Mouse (Mus musculus) midbrain, embryonic 14.5 days (tissue): Measurements from ENCODE around the gene Pkp3. TPM values are rescaled to one million over a fixed set of nuclear protein-coding genes. Genes with fewer than 3 reads are reported as not detected.

Experiments used
- ATAC-seq: fragments of 200-750 bp; cut with Nextera tagmentation; 2 replicates; pipeline ENCODE4 v1.8.0; 2017; ENCODE audit warnings: moderate number of reproducible peaks, moderate library complexity; ENCODE audit not compliant: low FRiP score, low TSS enrichment
- DNase-seq: peaks from one replicate; pipeline ENCODE4 v3.0.0-alpha.2; 2015
- H3K27ac ChIP-seq: fragments of 300-500 bp; sonication (generic); replicated peaks from 2 replicates; pipeline ENCODE4 v1.5.1; 2014; ENCODE audit warnings: mild to moderate bottlenecking, low read depth, low read length, moderate library complexity
- H3K27me3 ChIP-seq: fragments of 300-500 bp; sonication (generic); 2 replicates; pipeline ENCODE4 v1.6.1; 2014; ENCODE audit warnings: low read length, control low read depth, mixed read lengths; ENCODE audit not compliant: control insufficient read depth, insufficient read depth
- H3K36me3 ChIP-seq: fragments of 300-500 bp; sonication (generic); 2 replicates; pipeline ENCODE4 v1.6.1; 2014; ENCODE audit warnings: low read length, control low read depth; ENCODE audit not compliant: control insufficient read depth, insufficient read depth
- H3K4me1 ChIP-seq: fragments of 300-500 bp; sonication (generic); 2 replicates; pipeline ENCODE4 v1.6.1; 2014; ENCODE audit warnings: mild to moderate bottlenecking, antibody characterized with exemption, low read length, control low read depth; ENCODE audit not compliant: control insufficient read depth, insufficient read depth
- H3K4me2 ChIP-seq: fragments of 300-500 bp; sonication (generic); 2 replicates; pipeline ENCODE4 v1.6.1; 2014; ENCODE audit warnings: mild to moderate bottlenecking, low read length, moderate library complexity
- H3K4me3 ChIP-seq: fragments of 300-500 bp; sonication (generic); replicated peaks from 2 replicates; pipeline ENCODE4 v1.5.1; 2014; ENCODE audit warnings: low read depth, low read length
- H3K9ac ChIP-seq: fragments of 300-500 bp; sonication (generic); replicated peaks from 2 replicates; pipeline ENCODE4 v1.6.1; 2014; ENCODE audit warnings: mild to moderate bottlenecking, low read length, moderate library complexity
- H3K9me3 ChIP-seq: fragments of 300-500 bp; sonication (generic); 2 replicates; pipeline ENCODE4 v1.6.1; 2016; ENCODE audit warnings: low read length, control low read depth, mixed read lengths; ENCODE audit not compliant: control insufficient read depth
- WGBS: fragments of 180-500 bp; shearing (Covaris S2); extraction: QIAGEN DNeasy Blood & Tissue Kit; methylation state at CpG from one replicate; pipeline ENCODE4 v1.1.7; 2014; 5-methylcytosine and 5-hydroxymethylcytosine counted together
- polyA plus RNA-seq: library from polyadenylated mRNA; unstranded; fragments of >200 nt; fragmentation: Nextera tagmentation; extraction: Ambion mirVana; gene quantifications from 2 replicates; pipeline ENCODE4 v1.2.1, GENCODE M21; 2014

Gene Pkp3
- polyA plus RNA-seq, 1 experiment from 2014 or later: not detected

DNA sequence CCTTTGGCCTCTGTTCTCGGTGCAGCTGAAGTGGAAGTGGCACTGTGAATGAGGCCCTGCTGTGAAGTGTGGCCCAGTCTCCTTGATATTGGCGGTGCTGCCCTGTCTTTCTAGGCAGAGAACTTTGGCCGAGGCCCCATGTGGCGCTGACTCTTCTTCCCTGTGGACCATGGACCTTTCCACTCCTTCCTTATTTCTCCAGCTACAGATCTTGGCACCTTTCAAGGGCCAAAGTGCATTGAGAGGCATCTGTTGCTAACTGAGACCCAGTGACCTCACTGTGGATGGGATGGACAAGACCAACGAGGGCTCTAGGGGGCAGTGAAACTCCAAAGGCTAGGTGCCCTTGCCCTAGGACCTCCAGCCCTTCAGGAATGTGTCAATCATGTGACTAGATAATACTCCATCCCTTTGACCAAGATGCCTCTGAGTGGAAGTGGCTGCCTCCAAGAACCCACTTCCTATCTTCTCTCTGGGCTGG, 43.1 kb downstream of the Pkp3 start:
- H3K36me3 ChIP-seq: no peaks in the 10 kb centered on the region
- WGBS: 80% methylated on average over 5 of the region's 5 CpGs
- DNase-seq: no peak
- no peaks in the 10 kb centered on the region for H3K27me3 ChIP-seq
- no peaks in the 10 kb centered on the region for H3K4me1 ChIP-seq
- no peak overlapping the region for H3K4me2 ChIP-seq
- no peak overlapping the region for H3K27ac ChIP-seq
- H3K4me3 ChIP-seq: no peak overlapping the region
- H3K9me3 ChIP-seq: no peaks in the 10 kb centered on the region
- H3K9ac ChIP-seq: no peak overlapping the region
- ATAC-seq: no peak

DNA sequence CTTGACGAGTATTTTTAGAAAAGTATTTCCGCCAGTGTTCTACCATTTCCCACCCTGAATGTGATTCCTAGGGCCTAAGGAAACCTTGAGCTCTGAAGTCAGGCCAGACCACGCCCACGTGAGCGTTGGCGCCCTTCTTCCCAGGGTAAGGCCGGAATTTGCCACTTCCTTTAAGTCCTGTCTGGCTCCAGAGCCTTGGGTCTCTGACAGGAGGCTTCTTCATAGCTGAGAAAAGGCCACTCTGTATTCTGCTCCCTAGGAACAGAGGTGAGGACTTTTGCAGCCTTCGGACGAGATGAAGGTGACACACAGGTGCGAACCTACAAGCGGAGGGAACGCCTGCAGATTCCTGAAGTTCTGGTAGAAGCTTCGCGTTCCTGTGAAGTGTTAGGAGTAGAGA, 44.2 kb downstream of the Pkp3 start, which contains the start of gene Ptdss2:
TSS of gene Ptdss2 (plus strand) at position 138 of the 400 bp plus-strand sequence.
- Histone ChIP-seq H3K27ac (peak within 1 kb of the TSS; percentile 79), H3K4me2 (peak within 1 kb of the TSS; percentile 73), H3K9ac (peak within 1 kb of the TSS; percentile 65), H3K9me3 (no peaks in the 10 kb centered on the region), H3K4me3 (peak within 1 kb of the TSS; percentile 60), H3K4me1 (no peaks in the 10 kb centered on the region), H3K36me3 (no peaks in the 10 kb centered on the region), H3K27me3 (no peaks in the 10 kb centered on the region)
- 55% methylated on average over 14 of the region's 14 CpGs for WGBS
- ATAC-seq (no peak), DNase-seq (peak; percentile 7)

DNA sequence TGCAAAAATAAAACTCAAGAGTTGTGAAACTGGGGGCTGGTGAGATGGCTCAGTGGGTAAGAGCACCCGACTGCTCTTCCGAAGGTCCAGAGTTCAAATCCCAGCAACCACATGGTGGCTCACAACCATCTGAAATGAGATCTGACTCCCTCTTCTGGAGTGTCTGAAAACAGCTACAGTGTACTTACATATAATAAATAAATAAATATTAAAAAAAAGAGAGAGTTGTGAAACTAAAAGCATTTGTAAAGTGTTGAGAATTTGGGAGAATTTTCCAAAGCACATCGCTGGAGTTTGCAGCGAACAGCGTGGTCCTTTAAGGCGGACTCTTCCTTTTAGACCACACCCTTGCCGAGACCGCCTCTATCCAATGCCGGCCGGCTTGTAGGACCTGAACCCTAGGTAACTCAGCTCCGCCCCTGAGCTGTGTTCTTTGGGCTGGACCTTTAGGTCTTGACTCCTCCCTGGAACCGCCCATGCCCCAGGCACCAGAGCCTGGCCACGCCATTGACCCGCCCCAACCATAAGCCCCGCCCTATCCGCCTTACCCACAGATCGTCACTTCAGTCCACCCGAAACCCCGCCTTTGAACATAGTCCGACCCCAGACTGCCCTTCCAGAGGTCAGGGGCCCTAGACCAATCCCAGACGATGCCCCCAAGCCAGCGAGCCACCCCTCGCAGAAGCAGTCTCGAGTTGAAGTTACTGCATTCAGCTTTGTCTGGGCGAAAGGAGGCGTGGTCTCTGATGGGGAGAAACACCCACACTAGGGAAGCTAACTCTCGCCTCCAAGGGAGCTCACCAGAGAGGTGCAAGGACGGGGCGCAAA, 44.9 kb downstream of the Pkp3 start:
- ATAC-seq (peak; percentile 94), DNase-seq (peak; percentile 92)
- H3K27me3 ChIP-seq: no peaks in the 10 kb centered on the region
- H3K4me1 ChIP-seq: no peaks in the 10 kb centered on the region
- no peaks in the 10 kb centered on the region for H3K36me3 ChIP-seq
- H3K9ac ChIP-seq: peak overlapping the region; percentile 65
- peak overlapping the region; percentile 60 for H3K4me3 ChIP-seq
- WGBS: 3% methylated on average over 29 of the region's 29 CpGs
- peak overlapping the region; percentile 79 for H3K27ac ChIP-seq
- no peaks in the 10 kb centered on the region for H3K9me3 ChIP-seq
- H3K4me2 ChIP-seq: peak overlapping the region; percentile 73

DNA sequence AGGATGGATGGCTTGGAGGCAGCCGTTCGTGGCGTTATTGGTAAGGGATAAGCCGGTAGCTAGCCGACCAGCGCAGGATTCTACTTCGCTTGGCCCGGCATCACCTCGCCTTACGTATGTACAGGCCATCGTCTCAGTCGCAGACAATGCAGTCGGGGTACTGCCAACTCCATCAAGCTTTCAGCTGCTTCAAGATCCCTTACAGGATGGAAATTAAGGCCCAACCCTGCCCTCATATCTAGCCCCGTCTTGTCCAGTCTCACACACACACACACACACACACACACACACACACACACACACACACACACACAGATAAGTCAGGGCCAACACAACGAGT, 45.5 kb downstream of the Pkp3 start:
- Histone ChIP-seq H3K27ac (peak overlapping the region; percentile 79), H3K27me3 (no peaks in the 10 kb centered on the region), H3K9me3 (no peaks in the 10 kb centered on the region), H3K4me3 (peak overlapping the region; percentile 60), H3K9ac (peak overlapping the region; percentile 65), H3K4me1 (no peaks in the 10 kb centered on the region), H3K36me3 (no peaks in the 10 kb centered on the region), H3K4me2 (peak overlapping the region; percentile 73)
- no peak for DNase-seq
- ATAC-seq: no peak; the same call in 1 of the 2 replicates
- WGBS: 3% methylated on average over 15 of the region's 15 CpGs

DNA sequence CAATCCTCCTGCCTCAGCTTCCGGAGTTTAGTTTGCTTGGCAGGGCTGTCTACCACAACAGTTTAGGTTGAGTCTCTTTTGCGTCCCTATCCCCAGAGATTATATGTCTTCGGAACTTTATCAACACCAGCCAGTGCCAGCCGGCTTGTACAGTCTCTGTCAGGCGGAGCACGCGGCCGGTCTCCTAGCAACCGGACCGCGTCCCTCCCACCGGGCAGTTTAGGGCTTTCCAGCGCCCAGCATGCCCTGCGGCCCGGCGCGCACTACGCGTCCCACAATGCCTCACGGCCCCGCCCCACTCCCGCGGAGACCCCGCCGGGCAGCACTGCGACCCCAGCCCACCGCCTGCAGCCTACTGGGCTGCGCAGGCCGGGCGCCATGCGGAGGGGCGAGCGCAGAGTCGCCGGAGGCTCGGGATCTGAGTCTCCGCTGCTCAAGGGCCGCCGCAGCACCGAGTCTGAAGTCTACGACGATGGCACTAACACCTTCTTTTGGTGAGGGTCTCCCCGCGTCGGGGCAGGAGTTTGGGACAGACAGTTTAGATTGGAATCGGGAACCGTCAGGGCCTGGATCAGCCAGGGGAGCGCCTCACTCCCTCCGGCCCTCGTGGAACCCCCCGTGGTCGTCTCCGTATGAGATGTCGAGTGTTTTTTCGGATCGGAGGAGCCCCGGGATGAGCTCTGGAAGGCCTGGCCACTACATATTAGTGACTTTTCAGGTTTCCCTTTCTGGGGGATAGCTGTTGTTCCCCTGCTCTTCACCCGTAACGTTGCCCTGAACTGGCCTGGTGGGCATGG, 53.2 kb downstream of the Pkp3 start:
- ATAC-seq (peak; percentile 98), DNase-seq (peak; percentile 98)
- Histone ChIP-seq H3K4me3 (peak overlapping the region; percentile 79), H3K4me1 (peaks cover 9% of the 10 kb centered on the region), H3K36me3 (peaks cover 16% of the 10 kb centered on the region), H3K27me3 (no peaks in the 10 kb centered on the region), H3K4me2 (peak overlapping the region; percentile 75), H3K9ac (peak overlapping the region; percentile 88), H3K27ac (no peak overlapping the region), H3K9me3 (no peaks in the 10 kb centered on the region)
- WGBS: under 1% methylated on average over 59 of the region's 59 CpGs

DNA sequence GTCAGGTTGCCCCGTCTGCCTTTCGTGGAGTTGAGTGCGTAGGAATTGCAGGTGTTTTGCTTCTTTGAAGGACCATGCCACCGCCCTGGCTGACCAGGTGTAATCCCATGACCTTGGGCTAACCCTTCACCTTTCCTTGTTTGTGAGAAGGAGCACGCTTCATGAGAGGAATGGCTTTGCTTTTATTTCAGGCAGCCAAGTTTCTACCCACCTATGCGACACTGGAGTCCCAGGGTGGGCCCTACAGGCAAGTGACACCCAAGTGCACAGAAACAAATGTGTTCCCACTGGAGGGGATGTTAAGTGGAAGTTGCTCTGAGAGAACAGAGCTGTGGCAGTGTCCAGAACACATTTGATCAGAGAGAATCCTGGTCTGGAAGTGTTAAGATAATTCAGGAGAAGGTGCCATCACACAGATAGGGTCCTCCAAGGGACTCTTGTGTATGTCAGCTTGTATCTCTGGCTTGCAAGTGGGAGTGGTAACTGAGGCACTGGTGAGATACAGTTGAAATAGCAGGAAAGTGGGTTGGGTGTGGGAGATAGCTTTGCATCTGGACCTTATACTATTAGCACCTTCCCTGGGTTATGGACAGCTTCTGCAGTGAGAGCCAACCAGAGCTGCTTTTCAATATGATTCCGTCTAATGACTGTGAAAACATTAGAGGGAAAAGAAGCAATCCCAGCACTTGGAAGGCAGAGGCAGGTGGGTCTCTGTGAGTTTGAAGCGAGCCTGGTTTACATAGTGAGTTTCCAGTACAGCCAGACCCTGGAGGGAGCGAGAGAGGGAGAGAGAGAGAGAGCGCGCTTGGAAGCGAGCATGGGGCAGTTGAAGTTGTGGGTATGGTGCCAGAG, 54.1 kb downstream of the Pkp3 start:
- no peak overlapping the region for H3K27ac ChIP-seq
- ATAC-seq (no peak), DNase-seq (no peak)
- peak overlapping the region; percentile 75 for H3K4me2 ChIP-seq
- no peaks in the 10 kb centered on the region for H3K27me3 ChIP-seq
- peak overlapping the region; percentile 79 for H3K4me3 ChIP-seq
- H3K9ac ChIP-seq: peak overlapping the region; percentile 88
- 60% methylated on average over 12 of the region's 12 CpGs for WGBS
- H3K4me1 ChIP-seq: peaks cover 9% of the 10 kb centered on the region
- H3K36me3 ChIP-seq: peaks cover 25% of the 10 kb centered on the region
- no peaks in the 10 kb centered on the region for H3K9me3 ChIP-seq

Other genes with a start within 250 kb of the Pkp3 start
- not detected in 2 replicates for gene Urah, start 243.2 kb upstream of the Pkp3 start, polyA plus RNA-seq
- gene Scgb1c1, start 232.7 kb upstream of the Pkp3 start, polyA plus RNA-seq: not detected in 2 replicates
- gene Odf3, start 230.4 kb upstream of the Pkp3 start, polyA plus RNA-seq: not detected in 2 replicates
- gene Gm45785, start 221.9 kb upstream of the Pkp3 start, polyA plus RNA-seq: not detected in 2 replicates
- 98.6 and 99.6 TPM in 2 replicates for gene Ric8a, start 221.3 kb upstream of the Pkp3 start, polyA plus RNA-seq
- 42.8 and 54.5 TPM in 2 replicates for gene Bet1l, start 220.6 kb upstream of the Pkp3 start, polyA plus RNA-seq
- 186 and 214 TPM in 2 replicates for gene Psmd13, start 196.2 kb upstream of the Pkp3 start, polyA plus RNA-seq
- gene Sirt3, start 195.9 kb upstream of the Pkp3 start, polyA plus RNA-seq: 33.4 and 40.0 TPM in 2 replicates
- not detected in 2 replicates for gene Cox8b, start 177.8 kb upstream of the Pkp3 start, polyA plus RNA-seq
- gene Nlrp6, start 157.3 kb upstream of the Pkp3 start, polyA plus RNA-seq: 0.32 and 0.89 TPM in 2 replicates
- gene Pgghg, start 136.8 kb upstream of the Pkp3 start, polyA plus RNA-seq: 5.0 and 7.4 TPM in 2 replicates
- 0.29 TPM in 1 of 2 replicates, not detected in the other for gene Ifitm5, start 127.9 kb upstream of the Pkp3 start, polyA plus RNA-seq
- gene Gm45717, start 122.3 kb upstream of the Pkp3 start, polyA plus RNA-seq: not detected in 2 replicates
- 131 and 176 TPM in 2 replicates for gene Ifitm2, start 122.2 kb upstream of the Pkp3 start, polyA plus RNA-seq
- 3.0 and 11.5 TPM in 2 replicates for gene Ifitm1, start 111.0 kb upstream of the Pkp3 start, polyA plus RNA-seq
- 18.8 and 66.5 TPM in 2 replicates for gene Ifitm3, start 67.4 kb upstream of the Pkp3 start, polyA plus RNA-seq
- 0.34 and 0.35 TPM in 2 replicates for gene Ifitm6, start 60.3 kb upstream of the Pkp3 start, polyA plus RNA-seq
- not detected in 2 replicates for gene Gm17387, start 49.1 kb upstream of the Pkp3 start, polyA plus RNA-seq
- 44.1 and 56.0 TPM in 2 replicates for gene B4galnt4, start 17.1 kb upstream of the Pkp3 start, polyA plus RNA-seq
- gene Sigirr, start 22.4 kb downstream of the Pkp3 start, polyA plus RNA-seq: 1.2 and 2.1 TPM in 2 replicates
- gene Ano9, start 39.6 kb downstream of the Pkp3 start, polyA plus RNA-seq: 0.14 and 0.18 TPM in 2 replicates
- gene Ptdss2, start 44.2 kb downstream of the Pkp3 start, polyA plus RNA-seq: 69.4 and 77.6 TPM in 2 replicates
- 39.3 and 39.7 TPM in 2 replicates for gene Rnh1, start 94.6 kb downstream of the Pkp3 start, polyA plus RNA-seq
- 125 and 176 TPM in 2 replicates for gene Hras, start 115.8 kb downstream of the Pkp3 start, polyA plus RNA-seq
- gene Lrrc56, start 115.9 kb downstream of the Pkp3 start, polyA plus RNA-seq: 9.0 and 9.8 TPM in 2 replicates
- gene Lmntd2, start 135.9 kb downstream of the Pkp3 start, polyA plus RNA-seq: 0.88 and 1.1 TPM in 2 replicates
- 25.9 and 27.2 TPM in 2 replicates for gene Rassf7, start 137.6 kb downstream of the Pkp3 start, polyA plus RNA-seq
- gene Phrf1, start 150.6 kb downstream of the Pkp3 start, polyA plus RNA-seq: 60.1 and 77.5 TPM in 2 replicates
- gene Irf7, start 188.3 kb downstream of the Pkp3 start, polyA plus RNA-seq: 1.1 and 9.2 TPM in 2 replicates
- not detected in 2 replicates for gene Cdhr5, start 198.6 kb downstream of the Pkp3 start, polyA plus RNA-seq
- 0.49 and 1.3 TPM in 2 replicates for gene Sct, start 200.9 kb downstream of the Pkp3 start, polyA plus RNA-seq
- 0.53 and 0.54 TPM in 2 replicates for gene Drd4, start 213.8 kb downstream of the Pkp3 start, polyA plus RNA-seq
- gene Deaf1, start 249.5 kb downstream of the Pkp3 start, polyA plus RNA-seq: 180 and 207 TPM in 2 replicates
- 38.6 and 48.9 TPM in 2 replicates for gene Tmem80, start 249.5 kb downstream of the Pkp3 start, polyA plus RNA-seq